22 mouse cellular contexts compared by ENCODE assay signal in the genomic region with DNA sequence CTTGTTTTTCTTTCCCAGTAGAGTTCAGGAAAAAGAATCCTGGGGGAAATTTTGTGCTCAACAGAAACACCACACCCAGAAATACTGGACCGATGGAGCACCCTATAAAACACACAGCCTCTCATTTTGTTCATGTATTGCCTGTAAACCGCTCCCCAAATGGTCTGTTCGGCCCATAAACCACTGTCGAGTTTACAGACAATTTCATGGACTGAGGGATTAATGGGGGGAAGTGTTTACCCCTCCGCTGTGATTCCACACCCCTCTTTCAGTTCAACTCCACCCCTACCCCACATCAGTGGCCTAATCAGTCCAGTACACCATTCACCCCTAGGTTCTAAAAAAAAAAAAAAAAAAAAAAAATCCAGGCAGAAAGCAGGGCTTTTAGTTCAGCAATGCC. TPM values are rescaled to one million over a fixed set of nuclear protein-coding genes. Genes with fewer than 3 reads are reported as not detected.
DNase-seq lines count a peak whose midpoint lies in the region; ATAC-seq and TF ChIP-seq lines count a peak whose summit lies in the region.
"Had no signal": no experiment of that assay in that cellular context is flagged by ENCODE, and none has a peak within 500 bp of the region (broad histone marks: within the 10 kb centered on the region; RNA-seq: fewer than 3 reads in every experiment).

No protein-coding gene starts in this region.

- no peak for DNase-seq in heart, postnatal 25 days (ENCODE audit: low spot score)
- no peak for DNase-seq in liver, postnatal 0 days
- DNase-seq in liver = no peak
- DNase-seq in right cerebral cortex, postnatal 36 days (ENCODE audit: low spot score in 2 of 2) = no peak
- DNase-seq in forebrain, embryonic 14.5 days (ENCODE audit: low spot score) = no peak
- DNase-seq: B cell, adult 2 months; cerebellum, adult 2 months; heart, postnatal 14 days; liver, embryonic 13.5 days had no signal

- no peaks in the 10 kb centered on the region; a peak in 1 of 4 replicates for H3K4me1 ChIP-seq in heart, embryonic 14.5 days (ENCODE audit: control insufficient read depth in 2 of 2, insufficient read depth in 2 of 2, low read length in 2 of 2)
- peaks cover 18% of the 10 kb centered on the region for H3K4me1 ChIP-seq in liver, postnatal 0 days (ENCODE audit: insufficient read depth)
- peaks cover 9% of the 10 kb centered on the region; the same call in 1 of the 2 replicates for H3K4me1 ChIP-seq in brown adipose tissue, adult 24 weeks (ENCODE audit: control insufficient read depth, insufficient read depth, insufficient read length, low read length)
- H3K4me1 ChIP-seq in limb, embryonic 13.5 days = peaks cover 32% of the 10 kb centered on the region
- no peaks in the 10 kb centered on the region for H3K4me1 ChIP-seq in forebrain, embryonic 14.5 days (ENCODE audit: control insufficient read depth, insufficient read depth, low read length)
- H3K4me1 ChIP-seq: embryonic facial prominence, embryonic 15.5 days; liver, embryonic 13.5 days; neural tube, embryonic 12.5 days had no signal

- TF ChIP-seq CTCF in liver, postnatal 0 days (IDR thresholded peaks at IDR 0.05; ENCODE audit: low read depth) = no peak

- H3K4me2 ChIP-seq in heart, embryonic 14.5 days (ENCODE audit: low read length) = no peak overlapping the region
- no peak overlapping the region for H3K4me2 ChIP-seq in liver, postnatal 0 days (ENCODE audit: low read depth, low read length)
- H3K4me2 ChIP-seq in limb, embryonic 13.5 days (replicated peaks) = 0 out of 2 replicates have a peak overlapping the region, but pooled peaks have one; percentile 16
- H3K4me2 ChIP-seq in forebrain, embryonic 14.5 days (ENCODE audit: low read length) = no peak overlapping the region
- H3K4me2 ChIP-seq: embryonic facial prominence, embryonic 15.5 days; liver, embryonic 13.5 days; neural tube, embryonic 12.5 days had no signal

- H3K27me3 ChIP-seq in heart, embryonic 14.5 days (ENCODE audit: control insufficient read depth, insufficient read depth, low read length) = no peaks in the 10 kb centered on the region
- H3K27me3 ChIP-seq in liver, postnatal 0 days (ENCODE audit: insufficient read depth, low read length) = no peaks in the 10 kb centered on the region
- H3K27me3 ChIP-seq in limb, embryonic 13.5 days = peaks cover 33% of the 10 kb centered on the region
- no peaks in the 10 kb centered on the region for H3K27me3 ChIP-seq in forebrain, embryonic 14.5 days (replicated peaks; ENCODE audit: control insufficient read depth, insufficient read depth, low read length)
- H3K27me3 ChIP-seq: embryonic facial prominence, embryonic 15.5 days; liver, embryonic 13.5 days; neural tube, embryonic 12.5 days had no signal

- no peaks in the 10 kb centered on the region for H3K36me3 ChIP-seq in heart, embryonic 14.5 days (ENCODE audit: control insufficient read depth, insufficient read depth, low read length)
- H3K36me3 ChIP-seq in liver, postnatal 0 days (replicated peaks; ENCODE audit: insufficient read depth, low read length) = no peaks in the 10 kb centered on the region
- H3K36me3 ChIP-seq in limb, embryonic 13.5 days = no peaks in the 10 kb centered on the region
- H3K36me3 ChIP-seq in forebrain, embryonic 14.5 days (ENCODE audit: control insufficient read depth, insufficient read depth, low read length) = no peaks in the 10 kb centered on the region
- H3K36me3 ChIP-seq: embryonic facial prominence, embryonic 15.5 days; liver, embryonic 13.5 days; neural tube, embryonic 12.5 days had no signal

- no peaks in the 10 kb centered on the region for H3K9me3 ChIP-seq in heart, embryonic 14.5 days (ENCODE audit: control insufficient read depth, low read length)
- H3K9me3 ChIP-seq in liver, postnatal 0 days (ENCODE audit: low read length) = no peaks in the 10 kb centered on the region
- no peaks in the 10 kb centered on the region for H3K9me3 ChIP-seq in limb, embryonic 13.5 days
- H3K9me3 ChIP-seq in forebrain, embryonic 14.5 days (replicated peaks; ENCODE audit: control insufficient read depth, low read length) = no peaks in the 10 kb centered on the region
- H3K9me3 ChIP-seq: embryonic facial prominence, embryonic 15.5 days; liver, embryonic 13.5 days; neural tube, embryonic 12.5 days had no signal

- ATAC-seq in heart, embryonic 14.5 days (ENCODE audit: insufficient number of reproducible peaks, insufficient read depth, low FRiP score, low read depth) = 0 out of 2 replicates have a peak, but pooled peaks have one; percentile 21
- no peak for ATAC-seq in liver, postnatal 0 days
- peak; percentile 68 for ATAC-seq in limb, embryonic 13.5 days (ENCODE audit: low FRiP score, low read depth)
- no peak for ATAC-seq in forebrain, embryonic 14.5 days
- ATAC-seq: hindbrain, postnatal 0 days had no signal

- no peak overlapping the region for H3K27ac ChIP-seq in heart, embryonic 14.5 days (replicated peaks in 1 of 2; ENCODE audit: control insufficient read depth in 1 of 2, insufficient read depth in 1 of 2, low read depth in 2 of 2, low read length in 2 of 2)
- peak overlapping the region; percentile 64 for H3K27ac ChIP-seq in liver, postnatal 0 days (ENCODE audit: low read depth)
- peak overlapping the region; percentile 88 for H3K27ac ChIP-seq in brown adipose tissue, adult 24 weeks (replicated peaks; ENCODE audit: low read depth, low read length)
- no peak overlapping the region for H3K27ac ChIP-seq in limb, embryonic 13.5 days
- H3K27ac ChIP-seq in forebrain, embryonic 14.5 days (ENCODE audit: low read depth, low read length) = no peak overlapping the region
- H3K27ac ChIP-seq: embryonic facial prominence, embryonic 15.5 days; hindbrain, postnatal 0 days; layer of hippocampus, adult 2 months; left cerebral cortex, adult 2 months; liver, embryonic 13.5 days; macrophage; neural tube, embryonic 12.5 days had no signal

- TF ChIP-seq EP300 in liver, postnatal 0 days (IDR thresholded peaks at IDR 0.05; ENCODE audit: low read depth) = no peak

- no peak overlapping the region for H3K4me3 ChIP-seq in heart, embryonic 14.5 days (ENCODE audit: control insufficient read depth in 1 of 2, insufficient read depth in 1 of 2, low read depth in 1 of 2, low read length in 2 of 2)
- no peak overlapping the region for H3K4me3 ChIP-seq in liver, postnatal 0 days (ENCODE audit: low read depth, low read length)
- H3K4me3 ChIP-seq in brown adipose tissue, adult 24 weeks (ENCODE audit: insufficient read depth, low read depth, low read length) = no peak overlapping the region
- H3K4me3 ChIP-seq in limb, embryonic 13.5 days = no peak overlapping the region
- H3K4me3 ChIP-seq in forebrain, embryonic 14.5 days (ENCODE audit: low read depth, low read length) = no peak overlapping the region
- H3K4me3 ChIP-seq: embryonic facial prominence, embryonic 15.5 days; layer of hippocampus, adult 2 months; left cerebral cortex, adult 2 months; liver, embryonic 13.5 days; neural tube, embryonic 12.5 days had no signal

- H3K9ac ChIP-seq in heart, embryonic 14.5 days (ENCODE audit: low read length) = no peak overlapping the region
- no peak overlapping the region for H3K9ac ChIP-seq in liver, postnatal 0 days (replicated peaks)
- no peak overlapping the region for H3K9ac ChIP-seq in limb, embryonic 13.5 days
- no peak overlapping the region for H3K9ac ChIP-seq in forebrain, embryonic 14.5 days (ENCODE audit: low read length)
- H3K9ac ChIP-seq: embryonic facial prominence, embryonic 15.5 days; liver, embryonic 13.5 days; neural tube, embryonic 12.5 days had no signal

- 76% methylated on average over 5 of the region's 5 CpGs for WGBS in heart, embryonic 14.5 days
- 68% methylated on average over 5 of the region's 5 CpGs for WGBS in liver, postnatal 0 days (ENCODE audit: insufficient replicate concordance)
- WGBS in limb, embryonic 13.5 days = 33% methylated on average over 5 of the region's 5 CpGs
- WGBS in forebrain, embryonic 14.5 days = 80% methylated on average over 5 of the region's 5 CpGs

- intact Hi-C loops in heart, postnatal 25 days (cut with DNase I) = loop anchor here (2.0 kb wide), 1 partner anchor 40 kb away; no protein-coding TSS in a partner anchor

RNA-seq across cellular contexts. Expression of a gene that starts 19.8 kb away (rescaled TPM):
- polyA plus RNA-seq in heart, embryonic 14.5 days (2014; fragmentation: Nextera tagmentation; extraction: Ambion mirVana) = 3.6 and 6.5 TPM in 2 replicates
- total RNA-seq in heart, postnatal 25 days (2021) = 10 to 100 TPM; 25.6 to 40.3 TPM
- 434 and 496 TPM in 2 replicates for polyA plus RNA-seq in liver, postnatal 0 days (2015; fragmentation: Nextera tagmentation; extraction: Ambion mirVana)
- 171 and 175 TPM in 2 replicates for polyA plus RNA-seq in brown adipose tissue, adult 24 weeks (2012; ENCODE audit: insufficient read depth, insufficient read length, missing spikeins)
- 6.1 and 6.7 TPM in 2 replicates for polyA plus RNA-seq in limb, embryonic 13.5 days (2015; fragmentation: Nextera tagmentation; extraction: Ambion mirVana)
- 0.47 and 0.57 TPM in 2 replicates for polyA plus RNA-seq in forebrain, embryonic 14.5 days (2014; fragmentation: Nextera tagmentation; extraction: Ambion mirVana)
- polyA plus RNA-seq: macrophage had no signal

RNA-seq across cellular contexts. Expression of a gene that starts 23.4 kb away (rescaled TPM):
- not detected in 2 replicates for polyA plus RNA-seq in heart, embryonic 14.5 days (2014; fragmentation: Nextera tagmentation; extraction: Ambion mirVana)
- total RNA-seq in heart, postnatal 25 days (2021) = under 1 TPM; 0.08 to 0.14 TPM
- polyA plus RNA-seq in liver, postnatal 0 days (2015; fragmentation: Nextera tagmentation; extraction: Ambion mirVana) = 6.2 and 6.7 TPM in 2 replicates
- 0.83 and 1.2 TPM in 2 replicates for polyA plus RNA-seq in brown adipose tissue, adult 24 weeks (2012; ENCODE audit: insufficient read depth, insufficient read length, missing spikeins)
- polyA plus RNA-seq in limb, embryonic 13.5 days (2015; fragmentation: Nextera tagmentation; extraction: Ambion mirVana) = 0.32 and 1.1 TPM in 2 replicates
- 0.14 and 0.96 TPM in 2 replicates for polyA plus RNA-seq in forebrain, embryonic 14.5 days (2014; fragmentation: Nextera tagmentation; extraction: Ambion mirVana)
- polyA plus RNA-seq: cerebellum, adult 2 months; macrophage; neural tube, embryonic 12.5 days had no signal

RNA-seq across cellular contexts. Expression of a gene that starts 47.3 kb away (rescaled TPM):
- not detected in 2 replicates for polyA plus RNA-seq in heart, embryonic 14.5 days (2014; fragmentation: Nextera tagmentation; extraction: Ambion mirVana)
- not detected for total RNA-seq in heart, postnatal 25 days (2021)
- polyA plus RNA-seq in liver, postnatal 0 days (2015; fragmentation: Nextera tagmentation; extraction: Ambion mirVana) = not detected in 2 replicates
- not detected in 2 replicates for polyA plus RNA-seq in brown adipose tissue, adult 24 weeks (2012; ENCODE audit: insufficient read depth, insufficient read length, missing spikeins)
- 0.13 TPM in 1 of 2 replicates, not detected in the other for polyA plus RNA-seq in limb, embryonic 13.5 days (2015; fragmentation: Nextera tagmentation; extraction: Ambion mirVana)
- polyA plus RNA-seq in forebrain, embryonic 14.5 days (2014; fragmentation: Nextera tagmentation; extraction: Ambion mirVana) = not detected in 2 replicates
- total RNA-seq: adrenal gland, adult 18-20 months; heart, adult 8-10 months; heart, postnatal 14 days; hindbrain, postnatal 0 days; layer of hippocampus, adult 2 months; left cerebral cortex, adult 2 months had no signal
- polyA plus RNA-seq: cerebellum, adult 2 months; forebrain, embryonic 11.5 days; liver, embryonic 13.5 days; macrophage; midbrain, embryonic 14.5 days; neural tube, embryonic 12.5 days had no signal

Comparison
In these comparisons a context has a peak if more than half of its experiments do, and no peak if none do; other contexts are left out.
1. ATAC-seq: peak in heart, embryonic 14.5 days (single experiment) and limb, embryonic 13.5 days (single experiment); none in liver, postnatal 0 days (single experiment) and forebrain, embryonic 14.5 days (single experiment).
2. H3K27ac ChIP-seq: peak in liver, postnatal 0 days (single experiment) and brown adipose tissue, adult 24 weeks (single experiment); none in heart, embryonic 14.5 days (0 of 2), limb, embryonic 13.5 days (single experiment) and forebrain, embryonic 14.5 days (single experiment).
3. RNA of a gene that starts 19.8 kb away (polyA plus RNA-seq): 434 to 496 TPM in liver, postnatal 0 days and 171 to 175 TPM in brown adipose tissue, adult 24 weeks; 6.1 to 6.7 TPM in limb, embryonic 13.5 days, 3.6 to 6.5 TPM in heart, embryonic 14.5 days and 0.47 to 0.57 TPM in forebrain, embryonic 14.5 days; every median in the first group is over 10 times any median in the second.